Mouse (Mus musculus): ENCODE results near the gene Tmprss9. TPM values are rescaled to one million over a fixed set of nuclear protein-coding genes. Genes with fewer than 3 reads are reported as not detected.

Gene Tmprss9
- polyA plus RNA-seq, 1 experiment from 2014 or later, result 0.04 TPM

DNA sequence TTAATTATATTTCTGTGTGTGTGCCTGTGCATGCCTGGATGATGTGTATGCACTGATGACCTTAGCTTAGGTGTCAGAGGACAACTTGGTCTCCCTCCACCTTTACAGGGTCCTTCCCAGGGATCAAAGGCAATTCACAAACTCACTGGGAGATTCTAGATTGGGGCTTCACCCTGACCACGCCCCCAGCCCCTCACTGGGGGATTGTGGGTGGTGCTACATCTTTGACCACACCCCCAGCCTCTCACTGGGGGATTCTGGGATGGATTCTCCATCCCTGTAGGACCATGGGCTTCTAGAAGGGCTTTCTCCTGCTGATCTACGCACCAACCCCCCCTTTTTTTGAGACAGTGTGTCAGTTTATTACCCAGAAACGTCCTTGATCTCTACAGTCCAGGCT, 53.8 kb downstream of the Tmprss9 start:
- Histone ChIP-seq H3K36me3 (no peaks in the 10 kb centered on the region), H3K4me3 (no peak overlapping the region), H3K4me1 (replicated peaks) (peaks cover 35% of the 10 kb centered on the region), H3K4me2 (no peak overlapping the region), H3K9me3 (replicated peaks) (no peaks in the 10 kb centered on the region), H3K27me3 (no peaks in the 10 kb centered on the region), H3K9ac (no peak overlapping the region), H3K27ac (no peak overlapping the region)
- WGBS, result 43% methylated on average over 3 of the region's 3 CpGs
- ATAC-seq (replicated peaks; ENCODE audit: insufficient number of reproducible peaks, insufficient read depth, low FRiP score, low read depth), result no peak

DNA sequence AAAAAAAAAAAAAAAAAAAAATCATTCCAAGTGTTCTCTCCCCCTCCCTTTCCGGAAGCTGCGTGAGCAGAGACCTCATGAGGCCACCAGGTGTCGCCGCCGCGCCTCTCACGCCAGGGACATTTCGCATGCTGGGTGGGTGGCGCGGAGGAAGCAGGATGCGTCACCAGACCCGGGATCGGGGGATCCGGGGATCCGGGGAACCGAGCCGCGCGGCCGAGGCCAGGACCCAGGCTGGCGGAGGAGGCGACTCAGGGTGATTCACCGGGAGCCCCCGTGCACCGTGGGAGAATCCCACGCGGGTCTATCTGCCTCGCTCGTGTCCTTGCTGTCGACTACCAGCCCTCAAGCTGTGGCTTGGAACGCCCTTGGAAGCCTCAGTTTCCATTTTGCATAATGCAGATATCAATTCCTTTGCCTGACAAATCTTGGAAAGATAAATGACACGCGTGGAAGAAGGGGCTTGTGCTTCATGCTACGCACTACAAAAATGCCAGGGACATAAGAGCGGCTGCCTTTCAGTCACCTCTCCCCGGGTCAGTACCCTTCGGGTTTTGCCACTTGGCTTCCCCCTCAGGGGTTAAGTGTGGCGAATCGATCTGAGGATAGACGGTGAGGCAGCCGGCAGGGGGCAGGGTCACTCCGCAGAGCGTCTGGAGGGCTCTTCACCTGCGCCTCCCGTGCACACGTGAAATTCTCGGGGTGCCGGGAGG, 57.1 kb downstream of the Tmprss9 start:
- Histone ChIP-seq H3K27ac (peak overlapping the region; percentile 90), H3K9ac (peak overlapping the region; percentile 61), H3K36me3 (no peaks in the 10 kb centered on the region), H3K4me2 (peak overlapping the region; percentile 86), H3K4me1 (replicated peaks) (peaks cover 47% of the 10 kb centered on the region), H3K27me3 (no peaks in the 10 kb centered on the region), H3K4me3 (peak overlapping the region; percentile 81), H3K9me3 (replicated peaks) (no peaks in the 10 kb centered on the region)
- under 1% methylated on average over 48 of the region's 48 CpGs for WGBS
- ATAC-seq (replicated peaks; ENCODE audit: insufficient number of reproducible peaks, insufficient read depth, low FRiP score, low read depth), result peak; percentile 36; the same call in 1 of the 2 replicates

DNA sequence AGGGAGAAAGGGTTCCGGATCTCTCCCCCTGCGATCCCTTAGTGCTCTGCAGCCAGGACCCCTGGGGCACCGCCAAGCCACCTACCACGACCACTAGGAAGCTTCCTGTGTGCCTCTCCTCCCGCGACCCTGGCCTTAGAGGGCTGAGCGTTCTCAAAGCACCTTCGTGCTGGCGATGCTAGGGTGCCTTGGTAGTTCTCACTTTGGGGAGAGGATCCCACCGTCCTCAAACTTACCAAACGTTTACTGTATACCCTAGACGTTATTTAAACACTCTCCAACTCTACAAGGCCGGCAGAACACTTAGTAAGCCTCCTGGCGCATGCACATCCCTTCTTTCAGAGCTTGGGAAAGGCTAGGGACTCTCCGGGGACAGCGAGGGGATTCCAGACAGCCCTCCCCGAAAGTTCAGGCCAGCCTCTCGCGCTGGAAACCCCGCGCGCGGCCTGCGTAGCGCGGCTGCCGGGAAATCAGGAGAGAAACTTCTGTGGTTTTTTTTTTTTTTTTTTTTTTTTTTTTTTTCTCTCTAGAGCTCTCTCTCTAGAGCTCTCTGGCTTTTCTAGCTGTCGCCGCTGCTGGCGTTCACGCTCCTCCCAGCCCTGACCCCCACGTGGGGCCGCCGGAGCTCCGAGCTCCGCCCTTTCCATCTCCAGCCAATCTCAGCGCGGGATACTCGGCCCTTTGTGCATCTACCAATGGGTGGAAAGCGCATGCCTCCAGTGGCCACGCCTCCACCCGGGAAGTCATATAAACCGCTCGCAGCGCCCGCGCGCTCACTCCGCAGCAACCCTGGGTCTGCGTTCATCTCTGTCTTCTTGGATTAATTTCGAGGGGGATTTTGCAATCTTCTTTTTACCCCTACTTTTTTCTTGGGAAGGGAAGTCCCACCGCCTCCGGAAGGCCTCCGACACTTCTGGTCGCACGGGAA, 57.9 kb downstream of the Tmprss9 start, which contains the start of gene Gadd45b:
Gene Gadd45b (plus strand): TSS at position 775 of the 928 bp plus-strand sequence.
- H3K4me3 ChIP-seq, result peak within 1 kb of the TSS; percentile 81
- peaks cover 55% of the 10 kb centered on the region for H3K4me1 ChIP-seq (replicated peaks)
- peak within 1 kb of the TSS; percentile 82 for H3K9ac ChIP-seq
- peak within 1 kb of the TSS; percentile 90 for H3K27ac ChIP-seq
- H3K27me3 ChIP-seq, result no peaks in the 10 kb centered on the region
- H3K9me3 ChIP-seq (replicated peaks), result no peaks in the 10 kb centered on the region
- ATAC-seq (replicated peaks; ENCODE audit: insufficient number of reproducible peaks, insufficient read depth, low FRiP score, low read depth), result peak; percentile 85
- H3K4me2 ChIP-seq, result peak within 1 kb of the TSS; percentile 86
- no peaks in the 10 kb centered on the region for H3K36me3 ChIP-seq
- under 1% methylated on average over 56 of the region's 56 CpGs for WGBS

DNA sequence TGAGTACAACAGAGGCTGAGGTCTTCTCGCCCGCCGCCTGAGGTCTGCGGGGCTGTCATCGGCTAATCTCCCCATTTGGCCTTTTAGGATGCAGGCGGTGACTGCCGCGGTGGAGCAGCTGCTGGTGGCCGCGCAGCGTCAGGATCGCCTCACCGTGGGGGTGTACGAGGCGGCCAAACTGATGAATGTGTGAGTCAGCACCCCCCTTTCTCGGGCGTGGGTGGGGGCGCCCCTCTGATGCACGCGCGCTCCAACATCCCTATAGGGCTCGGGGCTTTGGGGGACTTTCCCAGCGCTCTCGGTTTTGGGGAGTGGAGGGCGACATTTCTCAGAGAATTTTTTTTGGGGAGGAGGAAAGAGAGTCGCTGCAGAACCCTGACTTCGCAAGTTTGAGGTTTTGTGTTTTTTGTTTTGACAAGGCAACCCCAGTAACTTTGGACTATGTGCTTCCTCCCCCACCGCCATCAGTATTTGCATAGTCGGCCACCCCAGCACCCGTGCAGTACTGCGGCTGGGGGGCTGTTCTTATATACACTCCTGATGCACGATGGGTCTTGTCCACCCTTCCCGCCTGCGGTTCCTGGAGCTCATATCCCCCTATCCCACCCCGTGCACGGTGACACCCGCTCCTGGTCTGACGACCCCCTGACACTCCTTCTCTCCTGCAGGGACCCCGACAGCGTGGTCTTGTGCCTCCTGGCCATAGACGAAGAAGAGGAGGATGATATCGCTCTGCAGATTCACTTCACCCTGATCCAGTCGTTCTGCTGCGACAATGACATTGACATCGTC, 58.9 kb downstream of the Tmprss9 start:
- ATAC-seq (replicated peaks; ENCODE audit: insufficient number of reproducible peaks, insufficient read depth, low FRiP score, low read depth), result no peak
- H3K4me2 ChIP-seq, result peak overlapping the region; percentile 86
- peak overlapping the region; percentile 74 for H3K27ac ChIP-seq
- H3K9me3 ChIP-seq (replicated peaks), result no peaks in the 10 kb centered on the region
- no peaks in the 10 kb centered on the region for H3K27me3 ChIP-seq
- WGBS, result 1% methylated on average over 45 of the region's 45 CpGs
- H3K4me1 ChIP-seq (replicated peaks), result peaks cover 62% of the 10 kb centered on the region
- no peaks in the 10 kb centered on the region for H3K36me3 ChIP-seq
- peak overlapping the region; percentile 81 for H3K4me3 ChIP-seq
- peak overlapping the region; percentile 82 for H3K9ac ChIP-seq

DNA sequence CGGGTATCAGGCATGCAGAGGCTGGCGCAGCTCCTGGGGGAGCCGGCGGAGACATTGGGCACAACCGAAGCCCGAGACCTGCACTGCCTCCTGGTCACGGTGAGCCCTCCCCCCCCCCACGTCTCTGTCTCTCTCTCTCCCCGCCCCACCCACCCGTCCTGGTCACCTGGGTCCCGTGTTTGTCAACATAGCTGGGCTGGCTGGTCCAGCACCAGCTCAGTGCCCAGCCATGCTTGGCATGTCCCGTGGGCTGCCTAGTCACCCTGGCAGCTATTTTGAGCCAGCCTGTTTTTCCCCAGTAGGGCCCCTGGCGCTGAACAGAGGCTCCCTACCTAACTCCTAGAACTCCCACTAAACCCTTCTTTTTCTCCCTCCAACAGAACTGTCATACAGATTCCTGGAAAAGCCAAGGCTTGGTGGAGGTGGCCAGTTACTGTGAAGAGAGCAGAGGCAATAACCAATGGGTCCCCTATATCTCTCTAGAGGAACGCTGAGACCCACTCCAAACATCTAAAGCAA, 59.6 kb downstream of the Tmprss9 start:
- H3K4me1 ChIP-seq (replicated peaks), result peaks cover 69% of the 10 kb centered on the region
- no peaks in the 10 kb centered on the region for H3K27me3 ChIP-seq
- no peaks in the 10 kb centered on the region for H3K36me3 ChIP-seq
- no peaks in the 10 kb centered on the region for H3K9me3 ChIP-seq (replicated peaks)
- 4% methylated on average over 14 of the region's 14 CpGs for WGBS
- H3K4me2 ChIP-seq, result peak overlapping the region; percentile 86
- peak overlapping the region; percentile 82 for H3K9ac ChIP-seq
- no peak for ATAC-seq (replicated peaks; ENCODE audit: insufficient number of reproducible peaks, insufficient read depth, low FRiP score, low read depth)
- H3K4me3 ChIP-seq, result peak overlapping the region; percentile 81
- peak overlapping the region; percentile 74 for H3K27ac ChIP-seq

DNA sequence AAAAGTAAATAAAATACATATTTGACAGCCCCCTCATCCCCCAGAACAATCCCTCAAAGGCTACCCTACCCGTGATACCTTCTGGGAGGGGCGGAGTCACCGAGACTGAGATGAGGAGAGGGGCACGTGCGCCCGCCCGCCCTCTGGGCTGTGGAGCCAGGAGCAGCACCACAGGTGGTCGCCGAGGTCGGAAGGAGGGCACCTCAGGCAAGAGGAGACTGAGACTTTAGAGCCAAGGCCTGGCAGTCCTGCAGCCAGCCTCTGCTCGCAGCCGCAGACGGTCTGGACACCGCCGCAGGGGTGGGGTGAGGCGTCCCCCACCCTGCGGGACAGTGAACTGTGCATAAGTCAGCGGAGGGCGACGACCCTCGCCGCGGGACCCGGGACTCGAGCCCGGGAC, 60.0 kb downstream of the Tmprss9 start:
- H3K9ac ChIP-seq, result peak overlapping the region; percentile 82
- ATAC-seq (replicated peaks; ENCODE audit: insufficient number of reproducible peaks, insufficient read depth, low FRiP score, low read depth), result no peak
- no peaks in the 10 kb centered on the region for H3K9me3 ChIP-seq (replicated peaks)
- peak overlapping the region; percentile 86 for H3K4me2 ChIP-seq
- H3K27me3 ChIP-seq, result no peaks in the 10 kb centered on the region
- H3K36me3 ChIP-seq, result no peaks in the 10 kb centered on the region
- H3K4me3 ChIP-seq, result peak overlapping the region; percentile 81
- 5% methylated on average over 26 of the region's 26 CpGs for WGBS
- H3K27ac ChIP-seq, result peak overlapping the region; percentile 74
- peaks cover 74% of the 10 kb centered on the region for H3K4me1 ChIP-seq (replicated peaks)

DNA sequence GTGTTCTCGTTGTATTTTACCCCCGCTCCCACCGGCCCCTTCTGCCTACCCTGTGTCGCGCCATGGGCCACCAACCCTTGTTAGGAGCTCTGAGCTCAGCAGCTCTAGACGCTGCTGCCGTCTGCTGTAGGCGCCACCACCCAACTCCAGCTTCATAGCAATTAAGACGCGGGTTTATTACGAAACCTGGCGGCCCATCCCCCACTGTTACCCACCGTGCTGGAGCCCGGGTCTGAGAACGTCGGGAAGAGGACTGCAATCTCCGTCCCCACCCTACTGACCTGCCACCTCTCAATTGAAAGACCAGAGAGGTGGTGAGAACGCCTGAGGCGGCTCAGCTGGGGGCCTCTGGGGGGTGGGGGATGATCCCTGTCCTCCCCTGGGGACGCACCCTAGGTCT, 60.6 kb downstream of the Tmprss9 start:
- Histone ChIP-seq H3K4me2 (peak overlapping the region; percentile 86), H3K9ac (peak overlapping the region; percentile 82), H3K9me3 (replicated peaks) (no peaks in the 10 kb centered on the region), H3K27me3 (no peaks in the 10 kb centered on the region), H3K36me3 (no peaks in the 10 kb centered on the region), H3K4me3 (peak overlapping the region; percentile 81), H3K4me1 (replicated peaks) (peaks cover 75% of the 10 kb centered on the region), H3K27ac (peak overlapping the region; percentile 74)
- 4% methylated on average over 20 of the region's 20 CpGs for WGBS
- no peak for ATAC-seq (replicated peaks; ENCODE audit: insufficient number of reproducible peaks, insufficient read depth, low FRiP score, low read depth)

DNA sequence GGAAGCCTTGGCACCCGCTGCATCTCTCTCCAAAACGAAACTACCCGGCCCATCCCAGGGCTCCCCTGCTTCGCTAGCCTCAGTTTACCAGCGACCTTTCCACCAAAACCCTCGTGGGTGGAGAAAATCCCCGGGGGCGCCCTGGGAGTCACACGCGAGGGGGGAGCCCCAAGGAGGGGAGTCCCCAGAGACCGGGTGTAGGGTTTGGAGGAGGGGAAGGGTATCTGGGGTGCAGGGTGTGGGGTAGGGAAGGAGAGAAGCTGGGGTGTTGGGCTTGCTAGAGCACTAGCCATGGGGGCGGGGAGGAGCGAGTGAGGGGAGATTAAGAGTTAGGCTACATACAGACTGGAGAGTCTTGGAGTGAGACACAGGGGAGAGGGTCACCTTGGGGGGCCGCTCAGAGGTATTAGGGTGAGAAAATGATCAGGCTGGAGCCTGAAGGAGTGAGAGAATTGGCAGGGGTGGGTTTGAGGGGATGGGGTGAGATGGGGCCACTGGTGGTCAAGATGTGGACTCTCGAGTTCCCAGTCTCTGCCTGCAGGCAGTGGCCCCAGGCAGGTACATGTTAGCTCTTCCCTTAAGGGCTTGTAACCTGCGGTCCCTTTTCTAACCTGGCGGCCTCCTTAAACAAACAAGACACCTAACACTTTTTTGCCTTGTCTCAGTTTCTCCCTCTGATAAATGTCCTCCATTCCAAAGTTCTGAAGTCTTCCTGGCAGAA, 61.2 kb downstream of the Tmprss9 start:
- WGBS, result 3% methylated on average over 17 of the region's 17 CpGs
- peak overlapping the region; percentile 74 for H3K27ac ChIP-seq
- peak overlapping the region; percentile 82 for H3K9ac ChIP-seq
- ATAC-seq (replicated peaks; ENCODE audit: insufficient number of reproducible peaks, insufficient read depth, low FRiP score, low read depth), result no peak
- no peaks in the 10 kb centered on the region for H3K9me3 ChIP-seq (replicated peaks)
- H3K4me2 ChIP-seq, result peak overlapping the region; percentile 86
- H3K36me3 ChIP-seq, result no peaks in the 10 kb centered on the region
- peaks cover 81% of the 10 kb centered on the region for H3K4me1 ChIP-seq (replicated peaks)
- no peaks in the 10 kb centered on the region for H3K27me3 ChIP-seq
- peak overlapping the region; percentile 81 for H3K4me3 ChIP-seq

DNA sequence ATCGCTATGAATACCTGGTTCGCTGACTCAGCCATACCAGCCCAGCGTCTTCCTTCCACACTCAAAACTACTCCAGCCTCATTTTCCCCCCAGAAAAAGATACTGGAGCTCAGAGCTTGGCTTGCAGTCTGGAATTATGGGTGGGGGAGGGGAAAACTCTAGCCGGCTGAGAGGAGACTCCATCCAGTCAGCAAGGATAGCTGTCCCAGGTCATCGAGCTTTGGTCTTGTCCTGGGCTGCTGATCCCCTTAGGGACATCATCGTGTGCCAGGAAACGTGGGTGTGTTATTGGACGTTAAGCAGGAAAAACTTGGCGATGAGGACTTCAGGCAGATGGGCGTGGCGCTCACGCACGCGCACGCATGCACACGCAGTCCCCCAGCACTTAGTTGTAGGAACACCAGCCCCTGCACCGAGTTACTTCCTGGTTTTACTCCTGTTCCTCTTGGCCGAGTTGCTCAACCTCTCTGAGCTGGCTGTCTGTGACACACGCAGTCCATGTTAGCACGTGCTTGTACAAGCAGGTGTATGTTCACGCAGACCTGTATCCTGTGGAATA, 61.9 kb downstream of the Tmprss9 start:
- Histone ChIP-seq H3K27me3 (no peaks in the 10 kb centered on the region), H3K27ac (peak overlapping the region; percentile 17), H3K4me1 (replicated peaks) (peaks cover 87% of the 10 kb centered on the region), H3K9ac (peak overlapping the region; percentile 82; the same call in 1 of the 2 replicates), H3K4me3 (peak overlapping the region; percentile 81), H3K9me3 (replicated peaks) (no peaks in the 10 kb centered on the region), H3K36me3 (no peaks in the 10 kb centered on the region), H3K4me2 (peak overlapping the region; percentile 86)
- WGBS, result 5% methylated on average over 21 of the region's 21 CpGs
- ATAC-seq (replicated peaks; ENCODE audit: insufficient number of reproducible peaks, insufficient read depth, low FRiP score, low read depth), result no peak
